ENCODE assay signal across 8 mouse cellular contexts in the genomic region with DNA sequence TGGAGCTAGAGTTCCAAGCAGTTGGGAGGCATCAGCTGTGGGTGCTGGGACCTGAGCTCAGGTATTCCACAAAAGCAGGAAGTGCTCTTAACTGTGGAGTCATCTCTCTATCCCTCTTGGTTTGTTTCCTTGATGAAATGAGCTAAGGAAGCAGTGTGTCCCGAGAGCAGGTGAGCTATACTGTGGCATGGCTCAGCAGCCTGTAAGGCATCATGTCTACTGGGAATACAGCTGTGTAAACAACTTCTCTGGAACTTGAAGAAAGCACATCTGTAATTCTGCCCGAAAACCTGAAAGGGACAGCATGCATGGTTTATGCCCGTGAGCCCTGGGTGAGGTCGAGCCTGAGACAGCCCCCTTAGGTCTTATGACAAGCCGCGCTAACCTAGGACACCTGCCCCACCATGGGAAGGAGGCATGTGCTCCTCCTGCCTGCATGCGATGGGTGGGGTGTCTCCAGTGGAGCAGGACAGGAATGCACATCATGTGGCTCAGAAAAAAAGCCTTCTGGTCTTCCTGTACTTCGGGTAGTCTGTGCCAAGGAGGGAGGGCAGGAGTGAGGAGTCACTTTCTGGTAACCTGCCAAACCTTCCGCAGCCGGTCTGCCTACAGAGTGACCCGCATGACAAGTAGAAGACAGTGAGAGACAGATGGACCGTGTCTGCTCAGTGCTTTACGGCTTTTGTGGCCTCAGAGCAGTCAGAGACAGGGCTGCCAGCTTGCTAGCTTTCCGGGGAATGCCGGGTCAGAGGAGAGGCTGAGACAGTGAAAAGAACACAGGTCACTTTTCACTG. TPM values are rescaled to one million over a fixed set of nuclear protein-coding genes. Genes with fewer than 3 reads are reported as not detected.
DNase-seq lines count a peak whose midpoint lies in the region; ATAC-seq and TF ChIP-seq lines count a peak whose summit lies in the region.

No protein-coding gene starts in this region.

- WGBS in hindbrain, postnatal 0 days = 7% methylated on average over 15 of the region's 15 CpGs
- WGBS in neural tube, embryonic 11.5 days = 35% methylated on average over 15 of the region's 15 CpGs

- no peaks in the 10 kb centered on the region for H3K27me3 ChIP-seq in hindbrain, postnatal 0 days (ENCODE audit: insufficient read depth, low read length)
- no peaks in the 10 kb centered on the region for H3K27me3 ChIP-seq in neural tube, embryonic 11.5 days (ENCODE audit: control insufficient read depth, insufficient read depth, low read length)

- peak overlapping the region; percentile 32; the same call in 1 of the 2 replicates for H3K4me2 ChIP-seq in hindbrain, postnatal 0 days (ENCODE audit: low read depth, low read length)
- peak overlapping the region; percentile 29; the same call in 1 of the 2 replicates for H3K4me2 ChIP-seq in neural tube, embryonic 11.5 days (ENCODE audit: low read depth)

- H3K9ac ChIP-seq in hindbrain, postnatal 0 days (replicated peaks; ENCODE audit: low read length) = no peak overlapping the region
- H3K9ac ChIP-seq in neural tube, embryonic 11.5 days (ENCODE audit: low read length) = no peak overlapping the region

- H3K27ac ChIP-seq in hindbrain, postnatal 0 days = peak overlapping the region; percentile 82
- peak overlapping the region; percentile 79 for H3K27ac ChIP-seq in neural tube, embryonic 11.5 days (ENCODE audit: low read depth, low read length)

- 0 out of 2 replicates have a peak, but pooled peaks have one; percentile 9 for TF ChIP-seq CTCF in hindbrain, postnatal 0 days (IDR thresholded peaks at IDR 0.05; ENCODE audit: low read depth)

- peak; percentile 76 for ATAC-seq in frontal cortex, adult (ENCODE audit: low TSS enrichment)
- peak; percentile 95 for ATAC-seq in hindbrain, postnatal 0 days
- peak; percentile 84 for ATAC-seq in neural tube, embryonic 11.5 days (ENCODE audit: insufficient read depth, low FRiP score, low TSS enrichment)

- H3K4me3 ChIP-seq in hindbrain, postnatal 0 days (ENCODE audit: low read length) = no peak overlapping the region
- H3K4me3 ChIP-seq in neural tube, embryonic 11.5 days (ENCODE audit: low read depth, low read length) = no peak overlapping the region

- peaks cover 38% of the 10 kb centered on the region for H3K4me1 ChIP-seq in hindbrain, postnatal 0 days (ENCODE audit: insufficient read depth, low read length)
- H3K4me1 ChIP-seq in neural tube, embryonic 11.5 days (ENCODE audit: control insufficient read depth, insufficient read depth, low read length) = peaks cover 45% of the 10 kb centered on the region

- H3K36me3 ChIP-seq in hindbrain, postnatal 0 days (ENCODE audit: insufficient read depth, low read length) = no peaks in the 10 kb centered on the region; the same call in 1 of the 2 replicates
- H3K36me3 ChIP-seq in neural tube, embryonic 11.5 days (ENCODE audit: control insufficient read depth, insufficient read depth, low read length) = no peaks in the 10 kb centered on the region

- intact Hi-C loops in gastrocnemius, postnatal 14 days (cut with DNase I; ENCODE audit: low total_unique reads) = no loop called here
- intact Hi-C loops in left cerebral cortex, postnatal 14 days (cut with DNase I) = no loop called here

- no peaks in the 10 kb centered on the region for H3K9me3 ChIP-seq in hindbrain, postnatal 0 days (ENCODE audit: low read length)
- no peaks in the 10 kb centered on the region for H3K9me3 ChIP-seq in neural tube, embryonic 11.5 days (ENCODE audit: control insufficient read depth, low read length)

- DNase-seq in frontal cortex, postnatal 25 days (ENCODE audit: low spot score in 2 of 2) = no peak
- DNase-seq in cerebellum, postnatal 25 days = peak; percentile 87 to 91
- DNase-seq in gastrocnemius, postnatal 14 days = peak; percentile 61
- peak; percentile 96 for DNase-seq in hindbrain, postnatal 0 days (ENCODE audit: low spot score)
- peak; percentile 63 to 89 for DNase-seq in left cerebral cortex, postnatal 14 days (ENCODE audit: low spot score in 2 of 2)
- peak; percentile 64 for DNase-seq in neural tube, embryonic 11.5 days (ENCODE audit: low spot score)
- DNase-seq in spleen, postnatal 4 days (ENCODE audit: low spot score in 2 of 2) = no peak

RNA-seq across cellular contexts. Expression of a gene that starts 14.7 kb away (rescaled TPM):
- 10 to 100 TPM; 11.0 to 14.5 TPM for total RNA-seq in gastrocnemius, postnatal 14 days (2021)
- 59.7 and 89.4 TPM in 2 replicates for total RNA-seq in hindbrain, postnatal 0 days (2014; rRNA removed)
- 38.2 and 43.6 TPM in 2 replicates for polyA plus RNA-seq in hindbrain, postnatal 0 days (2015; fragmentation: Nextera tagmentation; extraction: Ambion mirVana)
- 10 to 100 TPM; 66.8 to 71.6 TPM for total RNA-seq in left cerebral cortex, postnatal 14 days (2021)
- polyA plus RNA-seq in neural tube, embryonic 11.5 days (2014; fragmentation: Nextera tagmentation; extraction: Ambion mirVana) = 57.8 and 61.8 TPM in 2 replicates

Comparison
In these comparisons a context has a peak if more than half of its experiments do, and no peak if none do; other contexts are left out.
1. DNase-seq: peak in cerebellum, postnatal 25 days (2 of 2), gastrocnemius, postnatal 14 days (single experiment), hindbrain, postnatal 0 days (single experiment), left cerebral cortex, postnatal 14 days (2 of 2) and neural tube, embryonic 11.5 days (single experiment); none in frontal cortex, postnatal 25 days (0 of 2) and spleen, postnatal 4 days (0 of 2).
2. Peak in every context shown above with its lines, with median percentiles within 50 percentile points of each other: ATAC-seq.